Mouse (Mus musculus): ENCODE results near the gene Olfr325. TPM values are rescaled to one million over a fixed set of nuclear protein-coding genes. Genes with fewer than 3 reads are reported as not detected.
A peak's percentile ranks its signal among the peaks of the same experiment; 100 is the strongest.
"Not testable (repeated sequence)": the region's sequence is repeated elsewhere in the genome, so short reads cannot be mapped to it uniquely, and the experiment has no call there.

Gene Olfr325
- polyA plus RNA-seq (2016; fragmentation: Nextera tagmentation; extraction: Ambion mirVana), result not detected in 2 replicates

DNA sequence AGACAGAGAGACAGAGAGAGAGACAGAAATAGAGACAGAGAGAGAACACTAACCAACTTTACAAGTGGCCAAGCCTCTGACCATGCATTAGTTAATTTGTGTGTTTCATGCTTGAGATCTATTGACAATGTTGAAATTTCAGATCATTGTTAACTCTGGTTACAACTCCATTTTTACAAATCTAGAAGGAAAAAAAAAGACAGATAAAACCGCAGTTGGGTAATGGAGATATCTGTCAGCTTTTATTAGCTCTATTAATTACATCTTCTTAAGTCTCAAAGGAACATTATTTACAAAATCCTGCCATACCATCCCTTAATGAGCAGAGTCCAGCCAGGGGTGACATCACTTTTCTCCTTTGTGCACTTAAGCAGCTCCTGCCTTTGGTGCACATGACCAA is at the start of gene Olfr325:
Olfr325 (plus strand) TSS at position 301 of the 400 bp plus-strand sequence.
- H3K4me1 ChIP-seq, result no peaks in the 10 kb centered on the region
- H3K9me3 ChIP-seq (replicated peaks), result no peaks in the 10 kb centered on the region
- H3K27me3 ChIP-seq (ENCODE audit: low read depth, poor library complexity, severe bottlenecking), result no peaks in the 10 kb centered on the region
- WGBS, result 88% methylated on average over 1 of the region's 1 CpGs
- H3K36me3 ChIP-seq, result no peaks in the 10 kb centered on the region
- H3K27ac ChIP-seq (replicated peaks), result no peak within 1 kb of the TSS
- DNase-seq (ENCODE audit: low spot score), result no peak
- no peak within 1 kb of the TSS for H3K4me3 ChIP-seq

DNA sequence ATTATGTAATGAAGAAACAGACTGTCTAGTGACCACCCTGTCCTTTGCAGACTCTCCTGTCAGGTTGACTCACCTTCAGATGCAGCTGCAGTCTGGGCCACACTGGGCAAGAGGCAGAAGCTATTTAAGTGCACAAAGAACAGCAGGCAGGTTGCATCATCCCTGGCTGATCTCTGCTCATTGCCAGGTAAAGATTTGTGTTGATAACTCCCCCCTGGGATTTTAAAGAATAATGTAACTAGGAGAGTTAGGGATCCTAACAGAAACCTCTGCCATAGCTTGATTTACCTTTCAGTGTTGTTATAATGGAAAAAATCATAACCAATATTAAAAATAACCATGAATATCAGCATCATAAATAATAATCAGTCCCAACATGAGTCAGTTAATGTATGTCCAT is 42.8 kb upstream of the Olfr325 start, which contains the start of gene Olfr330:
Olfr330 (minus strand) TSS at position 101 of the 400 bp plus-strand sequence.
- DNase-seq (ENCODE audit: low spot score); H3K36me3 ChIP-seq; H3K4me1 ChIP-seq; H3K4me3 ChIP-seq; H3K9me3 ChIP-seq (replicated peaks); H3K27ac ChIP-seq (replicated peaks); H3K27me3 ChIP-seq (ENCODE audit: low read depth, poor library complexity, severe bottlenecking): not testable (repeated sequence)

DNA sequence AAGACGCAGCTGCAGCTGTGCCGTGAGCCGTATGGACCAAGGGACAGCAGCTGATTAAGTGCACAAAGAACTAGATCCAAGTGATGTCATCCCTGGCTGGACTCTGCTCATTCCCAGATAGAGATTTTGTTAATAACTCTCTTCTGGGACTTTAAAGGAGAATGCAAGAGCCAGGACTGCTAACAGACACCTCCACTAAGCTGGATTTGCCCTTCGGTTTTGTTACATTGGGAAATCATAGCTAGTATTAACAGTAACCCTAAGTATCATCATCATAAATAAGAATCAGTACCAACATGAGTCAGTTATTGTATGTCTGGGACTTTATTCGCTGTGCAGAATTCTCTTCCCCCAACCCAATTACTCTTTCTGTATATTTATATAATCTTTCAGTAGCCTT is 31.2 kb upstream of the Olfr325 start, which contains the start of gene Olfr329-ps:
Olfr329-ps (minus strand) TSS at position 101 of the 400 bp plus-strand sequence.
- Histone ChIP-seq H3K9me3 (replicated peaks) (no peaks in the 10 kb centered on the region), H3K4me3 (no peak within 1 kb of the TSS), H3K27ac (replicated peaks) (no peak within 1 kb of the TSS), H3K4me1 (no peaks in the 10 kb centered on the region), H3K27me3 (ENCODE audit: low read depth, poor library complexity, severe bottlenecking) (no peaks in the 10 kb centered on the region), H3K36me3 (no peaks in the 10 kb centered on the region)
- 85% methylated on average over 5 of the region's 5 CpGs for WGBS
- no peak for DNase-seq (ENCODE audit: low spot score)

DNA sequence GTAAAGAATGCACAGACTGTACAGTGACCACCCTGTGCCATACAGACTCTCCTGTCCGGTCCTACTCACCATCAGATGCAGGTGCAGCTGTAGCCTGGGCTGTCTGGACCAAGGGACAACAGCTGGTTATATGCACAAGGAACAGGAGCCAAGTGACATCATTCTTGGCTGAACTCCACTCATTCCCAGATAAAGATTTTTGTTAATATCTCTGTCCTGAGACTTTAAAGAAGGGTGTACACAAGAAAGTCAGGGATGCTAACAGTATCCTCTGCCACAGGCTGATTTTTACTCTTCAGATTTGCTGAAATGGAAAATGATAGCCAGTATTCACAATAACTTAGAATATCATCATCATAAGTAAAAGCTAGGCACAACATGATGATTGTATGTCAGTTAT is 22.0 kb upstream of the Olfr325 start, which contains the start of gene Olfr328:
Olfr328 (minus strand) TSS at position 101 of the 400 bp plus-strand sequence.
- H3K27ac ChIP-seq (replicated peaks), result no peak within 1 kb of the TSS
- H3K36me3 ChIP-seq, result no peaks in the 10 kb centered on the region
- no peak within 1 kb of the TSS for H3K4me3 ChIP-seq
- 82% methylated on average over 1 of the region's 1 CpGs for WGBS
- H3K27me3 ChIP-seq (ENCODE audit: low read depth, poor library complexity, severe bottlenecking), result no peaks in the 10 kb centered on the region
- H3K4me1 ChIP-seq, result no peaks in the 10 kb centered on the region
- no peaks in the 10 kb centered on the region for H3K9me3 ChIP-seq (replicated peaks)
- DNase-seq (ENCODE audit: low spot score), result no peak

GRCm38 (mm10) chr11:58570405-58570804 is 7.1 kb upstream of the Olfr325 start, which contains the start of gene Olfr224:
Gene Olfr224, minus strand, starts transcription at chr11:58570553.
- no peak for DNase-seq (ENCODE audit: low spot score)
- WGBS, result 83% methylated on average over 5 of the region's 5 CpGs

GRCm38 (mm10) chr11:58578636-58579035 is 1.1 kb downstream of the Olfr325 start:
- H3K9me3 ChIP-seq (replicated peaks), result no peaks in the 10 kb centered on the region
- no peak overlapping the region for H3K27ac ChIP-seq (replicated peaks)
- H3K4me1 ChIP-seq, result no peaks in the 10 kb centered on the region
- 85% methylated on average over 8 of the region's 8 CpGs for WGBS
- no peaks in the 10 kb centered on the region for H3K36me3 ChIP-seq
- H3K4me3 ChIP-seq, result no peak overlapping the region
- no peaks in the 10 kb centered on the region for H3K27me3 ChIP-seq (ENCODE audit: low read depth, poor library complexity, severe bottlenecking)
- no peak for DNase-seq (ENCODE audit: low spot score)

More at GRCm38 (mm10) chr11:58570405-58570804, 7.1 kb upstream of the Olfr325 start, which contains the start of gene Olfr224:
- Histone ChIP-seq H3K9me3 (replicated peaks) (no peaks in the 10 kb centered on the region), H3K27me3 (ENCODE audit: low read depth, poor library complexity, severe bottlenecking) (no peaks in the 10 kb centered on the region), H3K36me3 (no peaks in the 10 kb centered on the region), H3K27ac (replicated peaks) (no peak within 1 kb of the TSS), H3K4me3 (no peak within 1 kb of the TSS), H3K4me1 (peaks cover 6% of the 10 kb centered on the region)

- peak; percentile 31 for DNase-seq (ENCODE audit: low spot score)
- Histone ChIP-seq H3K27ac (replicated peaks) (peak overlapping the region; percentile 52; the same call in 1 of the 2 replicates), H3K36me3 (no peaks in the 10 kb centered on the region), H3K4me1 (no peaks in the 10 kb centered on the region), H3K4me3 (no peak overlapping the region), H3K9me3 (replicated peaks) (0 out of 2 replicates have a peak, but pooled peaks cover 4% of the 10 kb centered on the region), H3K27me3 (ENCODE audit: low read depth, poor library complexity, severe bottlenecking) (no peaks in the 10 kb centered on the region)
- WGBS, result 76% methylated on average over 7 of the region's 7 CpGs
Measured at GRCm38 (mm10) chr11:58587898-58588348, 10.4 kb downstream of the Olfr325 start.

DNA sequence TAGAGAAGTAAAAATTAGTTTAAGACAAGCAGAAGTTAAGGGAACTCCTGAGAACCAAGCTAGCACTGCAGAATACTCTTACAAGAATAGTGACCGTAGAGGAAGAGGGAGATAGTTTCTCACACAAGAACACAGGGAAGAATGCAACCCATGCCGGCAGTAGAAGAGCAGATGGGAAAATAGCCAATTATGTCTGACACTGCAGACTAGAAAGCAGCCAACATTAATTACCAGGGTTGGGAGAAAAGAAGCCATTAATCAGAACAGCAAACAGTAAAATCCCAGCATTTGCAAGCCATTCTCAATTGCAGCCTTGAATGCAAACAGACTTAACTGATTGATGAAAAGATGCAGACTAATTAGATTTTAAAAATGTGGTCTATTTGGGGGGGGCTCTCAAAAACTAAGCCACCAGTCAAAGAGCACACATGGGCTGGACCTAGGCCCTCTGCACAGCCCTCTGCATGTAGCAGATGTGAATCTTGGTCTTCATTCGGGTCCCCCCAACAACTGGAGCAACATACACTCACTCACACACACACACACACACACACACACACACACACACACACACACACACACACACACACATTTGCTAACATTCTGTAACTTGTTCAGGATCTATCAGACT is 11.2 kb downstream of the Olfr325 start:
- 0 out of 2 replicates have a peak, but pooled peaks cover 4% of the 10 kb centered on the region for H3K9me3 ChIP-seq (replicated peaks)
- no peak for DNase-seq (ENCODE audit: low spot score)
- no peaks in the 10 kb centered on the region for H3K4me1 ChIP-seq
- H3K36me3 ChIP-seq, result no peaks in the 10 kb centered on the region
- WGBS, result 67% methylated on average over 3 of the region's 3 CpGs
- no peaks in the 10 kb centered on the region for H3K27me3 ChIP-seq (ENCODE audit: low read depth, poor library complexity, severe bottlenecking)
- H3K27ac ChIP-seq (replicated peaks), result no peak overlapping the region
- no peak overlapping the region for H3K4me3 ChIP-seq

DNA sequence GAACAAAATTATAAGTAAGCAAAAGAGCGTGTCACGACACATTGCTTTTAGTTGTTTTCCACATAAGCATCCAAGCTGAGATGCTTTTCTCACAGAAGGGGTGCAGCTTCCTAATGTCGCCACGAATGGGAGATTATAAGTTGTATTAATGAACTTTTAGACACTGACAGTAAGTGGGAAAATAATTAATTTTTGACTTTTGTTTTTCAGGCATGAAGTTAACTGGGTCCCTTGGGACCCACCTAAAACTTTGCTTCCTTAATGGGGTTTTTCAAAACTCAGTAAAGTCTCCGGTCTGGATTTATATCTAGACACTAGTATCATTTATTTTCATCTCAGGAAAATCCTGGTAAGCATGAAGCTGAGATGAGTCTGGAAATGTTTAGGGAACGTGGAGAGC is 17.3 kb downstream of the Olfr325 start, which contains the start of gene Olfr324:
Olfr324 (plus strand) TSS at position 301 of the 400 bp plus-strand sequence.
- Histone ChIP-seq H3K27ac (replicated peaks) (no peak within 1 kb of the TSS), H3K9me3 (replicated peaks) (0 out of 2 replicates have a peak, but pooled peaks cover 4% of the 10 kb centered on the region), H3K27me3 (ENCODE audit: low read depth, poor library complexity, severe bottlenecking) (no peaks in the 10 kb centered on the region), H3K4me1 (no peaks in the 10 kb centered on the region), H3K36me3 (no peaks in the 10 kb centered on the region), H3K4me3 (no peak within 1 kb of the TSS)
- WGBS, result 88% methylated on average over 6 of the region's 6 CpGs
- no peak for DNase-seq (ENCODE audit: low spot score)

- Histone ChIP-seq H3K36me3 (no peaks in the 10 kb centered on the region), H3K9me3 (replicated peaks) (no peaks in the 10 kb centered on the region), H3K27ac (replicated peaks) (no peak overlapping the region), H3K4me3 (no peak overlapping the region), H3K27me3 (ENCODE audit: low read depth, poor library complexity, severe bottlenecking) (no peaks in the 10 kb centered on the region), H3K4me1 (no peaks in the 10 kb centered on the region)
- DNase-seq (ENCODE audit: low spot score), result no peak
- WGBS, result 85% methylated on average over 13 of the region's 13 CpGs
Measured at GRCm38 (mm10) chr11:58597837-58598236, 20.3 kb downstream of the Olfr325 start.

- DNase-seq (ENCODE audit: low spot score), result no peak
- Histone ChIP-seq H3K4me1 (no peaks in the 10 kb centered on the region), H3K27me3 (ENCODE audit: low read depth, poor library complexity, severe bottlenecking) (no peaks in the 10 kb centered on the region), H3K36me3 (no peaks in the 10 kb centered on the region), H3K4me3 (no peak overlapping the region), H3K9me3 (replicated peaks) (no peaks in the 10 kb centered on the region), H3K27ac (replicated peaks) (no peak overlapping the region)
Measured at GRCm38 (mm10) chr11:58602062-58602461, 24.5 kb downstream of the Olfr325 start.

DNA sequence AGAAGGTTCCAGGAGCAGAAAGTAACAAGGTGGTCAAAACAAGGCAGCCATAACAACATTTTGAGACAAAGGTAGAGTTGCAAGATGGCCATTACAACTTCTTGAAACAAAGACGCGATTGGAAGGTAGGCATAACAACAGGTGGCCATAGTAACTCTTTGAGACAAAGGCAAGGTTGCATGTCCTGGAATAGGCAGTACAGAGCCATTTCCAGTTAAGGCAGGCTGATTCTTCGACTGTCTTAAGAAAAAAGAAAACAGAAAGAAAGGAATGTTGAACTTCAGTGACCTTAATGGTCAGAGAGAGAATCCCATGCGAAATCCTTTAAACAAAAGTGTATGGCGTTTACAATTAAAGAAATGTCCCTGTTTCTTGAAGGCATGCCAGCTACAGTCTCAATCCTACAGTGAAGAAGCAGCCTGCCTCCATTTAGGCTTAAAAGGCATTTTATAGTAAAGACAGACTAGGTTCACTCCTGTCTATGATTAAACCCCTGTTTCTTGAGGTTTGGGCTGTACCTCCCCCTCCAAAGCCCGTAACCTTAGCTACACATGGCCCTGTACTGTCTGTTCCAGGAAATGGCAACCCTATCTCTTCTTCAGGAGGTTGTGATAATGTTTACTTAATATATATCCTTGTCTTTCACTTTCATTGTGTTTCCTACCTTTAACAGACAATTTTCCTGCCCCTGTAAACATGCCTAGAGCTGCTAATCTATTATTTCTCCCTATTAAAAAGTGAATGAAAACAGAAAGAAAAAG is 25.4 kb downstream of the Olfr325 start:
- no peak overlapping the region for H3K4me3 ChIP-seq
- 81% methylated on average over 6 of the region's 6 CpGs for WGBS
- H3K36me3 ChIP-seq, result no peaks in the 10 kb centered on the region
- no peaks in the 10 kb centered on the region for H3K27me3 ChIP-seq (ENCODE audit: low read depth, poor library complexity, severe bottlenecking)
- H3K4me1 ChIP-seq, result no peaks in the 10 kb centered on the region
- no peak overlapping the region for H3K27ac ChIP-seq (replicated peaks)
- no peaks in the 10 kb centered on the region for H3K9me3 ChIP-seq (replicated peaks)
- no peak for DNase-seq (ENCODE audit: low spot score)

- no peak for DNase-seq (ENCODE audit: low spot score)
- 74% methylated on average over 2 of the region's 2 CpGs for WGBS
- Histone ChIP-seq H3K27ac (replicated peaks) (no peak overlapping the region), H3K4me1 (no peaks in the 10 kb centered on the region), H3K36me3 (no peaks in the 10 kb centered on the region), H3K9me3 (replicated peaks) (no peaks in the 10 kb centered on the region), H3K27me3 (ENCODE audit: low read depth, poor library complexity, severe bottlenecking) (no peaks in the 10 kb centered on the region), H3K4me3 (no peak overlapping the region)
Measured at GRCm38 (mm10) chr11:58604688-58605087, 27.2 kb downstream of the Olfr325 start.
